Mouse (Mus musculus) cerebellum, adult 18-20 months (tissue): ENCODE measurements around the gene C5ar2.
"Not testable (repeated sequence)": the region's sequence is repeated elsewhere in the genome, so short reads cannot be mapped to it uniquely, and the experiment has no call there.

Source experiments
- DNase-seq, 2 experiments: peaks; one replicate each; pipeline ENCODE4 v3.0.0; 2021

The C5ar2 gene

GRCm38 (mm10) chr7:16244067-16244466, at the start of gene C5ar2:
TSS of gene C5ar2 (minus strand) at chr7:16244154.
- DNase-seq, result no peak

GRCm38 (mm10) chr7:16287791-16288190, 43.8 kb upstream of the C5ar2 start:
- DNase-seq, result no peak

- DNase-seq, result no peak
Measured at GRCm38 (mm10) chr7:16287016-16287415, 43.1 kb upstream of the C5ar2 start.

GRCm38 (mm10) chr7:16286026-16286961, 42.3 kb upstream of the C5ar2 start, which contains the start of gene Ccdc9:
TSS of gene Ccdc9 (minus strand) at chr7:16286795.
- peak; percentile 96 to 97 for DNase-seq

GRCm38 (mm10) chr7:16285450-16286025, 41.6 kb upstream of the C5ar2 start:
- DNase-seq, result peak; percentile 44 to 49

GRCm38 (mm10) chr7:16284904-16285303, 41.0 kb upstream of the C5ar2 start:
- DNase-seq, result no peak

- no peak for DNase-seq
Measured at GRCm38 (mm10) chr7:16284001-16284400, 40.0 kb upstream of the C5ar2 start.

GRCm38 (mm10) chr7:16282334-16282733, 38.4 kb upstream of the C5ar2 start:
- DNase-seq, result no peak

GRCm38 (mm10) chr7:16280721-16281120, 36.8 kb upstream of the C5ar2 start:
- DNase-seq, result no peak

- DNase-seq, result no peak
Measured at GRCm38 (mm10) chr7:16274922-16275890, 31.3 kb upstream of the C5ar2 start.

GRCm38 (mm10) chr7:16273766-16274140, 29.8 kb upstream of the C5ar2 start:
- peak in 1 of 2 experiments; percentile 83 for DNase-seq

- DNase-seq, result peak; percentile 86 to 91
Measured at GRCm38 (mm10) chr7:16273081-16273765, 29.3 kb upstream of the C5ar2 start, which contains the start of gene Inafm1. TSS of gene Inafm1 (minus strand) at chr7:16273617.

- peak; percentile 85 to 86 for DNase-seq
Measured at GRCm38 (mm10) chr7:16272681-16273080, 28.7 kb upstream of the C5ar2 start.

GRCm38 (mm10) chr7:16271139-16271538, 27.2 kb upstream of the C5ar2 start:
- DNase-seq, result peak in 1 of 2 experiments; percentile 22

- not testable (repeated sequence) for DNase-seq
Measured at GRCm38 (mm10) chr7:16266593-16266992, 22.6 kb upstream of the C5ar2 start.

- no peak for DNase-seq
Measured at GRCm38 (mm10) chr7:16265856-16266255, 21.9 kb upstream of the C5ar2 start.

GRCm38 (mm10) chr7:16263843-16264242, 19.9 kb upstream of the C5ar2 start:
- DNase-seq, result no peak

- DNase-seq, result peak; percentile 81 to 87
Measured at GRCm38 (mm10) chr7:16263015-16263787, 19.2 kb upstream of the C5ar2 start.

GRCm38 (mm10) chr7:16261097-16261496, 17.1 kb upstream of the C5ar2 start:
- no peak for DNase-seq

GRCm38 (mm10) chr7:16259110-16259590, 15.2 kb upstream of the C5ar2 start, which contains the start of gene C5ar1:
TSS of gene C5ar1 (minus strand) at chr7:16259540.
- DNase-seq, result no peak

GRCm38 (mm10) chr7:16257830-16258229, 13.9 kb upstream of the C5ar2 start:
- no peak for DNase-seq
